Mouse (Mus musculus) MEL (cell line): ENCODE measurements around the gene Phgr1.

Source experiments
- MAZ ChIP-seq: IDR thresholded peaks from 2 replicates; pipeline ENCODE4 v1.6.1; 2012; ENCODE audit warnings: low read depth, mild to moderate bottlenecking, inconsistent platforms, low read length, improper control_type of control experiment
- TAL1 ChIP-seq: IDR thresholded peaks from 2 replicates; pipeline ENCODE4 v1.6.1; 2012; ENCODE audit warnings: mild to moderate bottlenecking, inconsistent platforms, low read length, moderate library complexity, mixed read lengths

- no peak for TF ChIP-seq TAL1
- TF ChIP-seq MAZ, result no peak
These were observed 11.1 kb downstream of the Phgr1 start for GRCm38 (mm10) chr2:118783663-118784062.
